Mouse (Mus musculus): Measurements from ENCODE around the gene Gga1.

The Gga1 gene

GRCm38 (mm10) chr15:78937963-78938362, 61.0 kb downstream of the Gga1 start:
- DNase-seq (ENCODE audit: low spot score): no peak

DNA sequence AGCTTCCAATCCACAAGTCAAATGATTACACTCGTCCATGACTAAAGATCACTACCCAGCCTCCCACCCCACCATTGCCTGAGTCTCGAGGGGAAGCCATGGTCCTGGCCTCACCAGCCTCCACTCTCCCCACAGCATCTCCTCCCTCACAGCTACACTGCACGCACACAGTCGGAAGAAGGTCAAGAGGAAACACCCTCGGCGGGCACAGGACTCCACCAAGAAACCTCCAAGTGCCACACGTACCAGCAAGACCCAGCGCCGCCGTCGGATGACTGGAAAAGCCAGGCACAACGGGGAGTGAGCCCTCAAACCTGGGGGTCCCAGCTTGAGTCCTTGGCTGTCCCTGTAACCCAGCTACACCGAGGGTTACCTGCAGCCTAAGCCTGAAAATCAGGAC, 63.3 kb downstream of the Gga1 start:
- no peak for DNase-seq (ENCODE audit: low spot score)

- DNase-seq (ENCODE audit: low spot score): peak; percentile 43
Measured at GRCm38 (mm10) chr15:78942663-78943062, 65.7 kb downstream of the Gga1 start.
